Mouse (Mus musculus) forebrain, embryonic 10.5 days (tissue): ENCODE results near the gene Phldb3. TPM values are rescaled to one million over a fixed set of nuclear protein-coding genes. Genes with fewer than 3 reads are reported as not detected.
"Not testable (repeated sequence)": the region's sequence is repeated elsewhere in the genome, so short reads cannot be mapped to it uniquely, and the experiment has no call there.

Experiments used
- DNase-seq: peaks from one replicate; pipeline ENCODE4 v3.0.0-alpha.2; 2017; ENCODE audit warnings: low spot score; ENCODE audit errors: extremely low spot score
- H3K27ac ChIP-seq: fragments of 300-500 bp; sonication (generic); 2 replicates; pipeline ENCODE4 v1.5.1; 2016; ENCODE audit warnings: mild to moderate bottlenecking
- H3K27me3 ChIP-seq: fragments of 300-500 bp; sonication (generic); 2 replicates; pipeline ENCODE4 v1.6.1; 2016; ENCODE audit warnings: mild to moderate bottlenecking; ENCODE audit not compliant: poor library complexity, severe bottlenecking
- H3K36me3 ChIP-seq: fragments of 300-500 bp; sonication (generic); replicated peaks from 2 replicates; pipeline ENCODE4 v1.6.1; 2016; ENCODE audit warnings: mild to moderate bottlenecking, moderate library complexity
- H3K4me1 ChIP-seq: fragments of 300-500 bp; sonication (generic); 2 replicates; pipeline ENCODE4 v1.6.1; 2016
- H3K4me3 ChIP-seq: fragments of 300-500 bp; sonication (generic); 2 replicates; pipeline ENCODE4 v1.5.1; 2016; ENCODE audit warnings: mild to moderate bottlenecking, moderate library complexity
- H3K9me3 ChIP-seq: fragments of 300-500 bp; sonication (generic); 2 replicates; pipeline ENCODE4 v1.6.1; 2016; ENCODE audit warnings: mild to moderate bottlenecking, moderate library complexity
- WGBS: fragments of 180-500 bp; shearing (Covaris S2); methylation state at CpG from one replicate; pipeline ENCODE4 v1.1.7; 2016; 5-methylcytosine and 5-hydroxymethylcytosine counted together
- polyA plus RNA-seq: library from polyadenylated mRNA; unstranded; fragments of >200 nt; fragmentation: Nextera tagmentation; extraction: Ambion mirVana; gene quantifications from 2 replicates; pipeline ENCODE4 v1.2.1, GENCODE M21; 2016

The Phldb3 gene
- polyA plus RNA-seq, 1 experiment from 2014 or later, result not detected

DNA sequence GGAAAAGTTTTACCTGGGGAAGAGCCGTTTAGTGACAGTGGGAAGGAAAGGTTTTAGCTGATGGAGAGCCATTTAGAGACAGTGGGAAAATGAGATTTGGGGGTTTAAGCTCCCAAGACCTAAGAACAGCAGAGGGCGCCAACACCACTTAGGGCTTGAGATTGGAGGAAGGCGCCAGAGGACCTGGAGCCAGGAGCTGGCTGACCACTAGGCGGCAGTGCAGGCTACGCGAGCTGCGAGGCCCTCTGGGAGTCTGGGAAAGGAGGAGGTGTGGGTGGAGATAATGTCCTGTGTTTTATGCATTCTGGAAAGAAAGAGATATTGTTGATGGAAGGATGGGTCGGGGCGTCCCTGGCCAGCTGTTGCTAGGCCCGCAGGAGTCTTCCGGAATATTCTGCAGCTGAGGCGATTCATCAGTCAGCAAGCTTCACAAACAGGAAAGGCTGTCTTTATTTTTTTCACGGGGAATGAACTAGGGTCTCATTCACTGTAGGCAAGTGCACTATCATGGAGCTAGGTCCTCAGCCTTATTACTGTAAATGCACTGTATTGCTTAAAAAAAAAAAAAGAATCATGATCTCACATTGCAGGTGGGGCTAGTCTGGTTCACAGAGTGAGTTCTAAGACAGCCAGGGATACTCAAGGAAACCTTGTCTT is 9.5 kb upstream of the Phldb3 start:
- peaks cover 11% of the 10 kb centered on the region; the same call in 1 of the 2 replicates for H3K4me1 ChIP-seq
- H3K4me3 ChIP-seq, result peak overlapping the region; percentile 34
- peak overlapping the region; percentile 58 for H3K27ac ChIP-seq
- DNase-seq, result peak; percentile 90
- no peaks in the 10 kb centered on the region for H3K36me3 ChIP-seq
- H3K9me3 ChIP-seq, result no peaks in the 10 kb centered on the region
- 8% methylated on average over 13 of the region's 13 CpGs for WGBS
- peaks cover 1% of the 10 kb centered on the region for H3K27me3 ChIP-seq

DNA sequence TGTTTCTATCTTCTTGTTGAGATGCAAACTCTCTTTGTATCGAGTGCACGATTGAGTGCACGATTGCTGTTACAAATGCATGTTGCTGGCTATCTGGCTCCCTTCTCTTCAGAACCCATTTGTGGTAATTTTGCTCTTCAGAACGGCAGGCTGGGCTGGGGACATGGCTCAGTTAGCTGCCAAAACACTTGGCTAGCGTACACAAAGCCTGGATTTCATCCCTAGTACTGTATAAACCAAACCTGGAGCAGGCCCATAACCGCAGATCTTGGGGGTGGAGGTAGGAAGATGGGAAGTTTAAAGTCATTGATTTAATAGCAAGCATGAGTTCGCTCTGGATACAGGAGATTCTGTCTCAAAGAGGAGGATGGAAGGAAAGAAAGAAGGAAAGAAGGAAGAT is 5.0 kb upstream of the Phldb3 start:
- 91% methylated on average over 7 of the region's 7 CpGs for WGBS
- Histone ChIP-seq H3K9me3 (no peaks in the 10 kb centered on the region; the same call in 1 of the 2 replicates), H3K27ac (no peak overlapping the region)

DNA sequence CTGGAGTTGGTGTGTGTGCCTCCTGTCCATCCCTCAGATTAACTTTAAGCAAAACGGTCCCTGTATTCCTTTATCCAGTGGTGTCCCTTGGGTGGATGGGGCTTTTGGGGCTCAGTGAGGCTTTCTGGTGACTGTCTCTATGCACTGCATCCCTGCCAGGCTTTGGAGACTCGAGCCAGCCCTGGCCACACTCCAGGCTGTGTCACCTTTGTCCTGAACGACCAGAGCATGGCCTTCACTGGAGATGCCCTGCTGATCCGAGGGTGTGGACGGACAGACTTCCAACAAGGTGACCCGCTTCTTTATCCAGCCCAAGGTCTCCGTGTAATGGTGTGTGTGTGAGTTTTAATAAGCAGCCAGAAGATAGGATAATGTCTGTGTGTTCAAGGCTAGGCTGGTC is 4.5 kb upstream of the Phldb3 start:
- Histone ChIP-seq H3K4me1 (peaks cover 21% of the 10 kb centered on the region), H3K27me3 (peaks cover 38% of the 10 kb centered on the region), H3K27ac (no peak overlapping the region), H3K9me3 (no peaks in the 10 kb centered on the region; the same call in 1 of the 2 replicates), H3K4me3 (no peak overlapping the region), H3K36me3 (no peaks in the 10 kb centered on the region)
- no peak for DNase-seq
- 84% methylated on average over 7 of the region's 7 CpGs for WGBS

More for the DNA sequence above, 5.0 kb upstream of the Phldb3 start:
- DNase-seq, result no peak
- Histone ChIP-seq H3K4me1 (peaks cover 16% of the 10 kb centered on the region), H3K4me3 (no peak overlapping the region), H3K27me3 (peaks cover 34% of the 10 kb centered on the region), H3K36me3 (no peaks in the 10 kb centered on the region)

DNA sequence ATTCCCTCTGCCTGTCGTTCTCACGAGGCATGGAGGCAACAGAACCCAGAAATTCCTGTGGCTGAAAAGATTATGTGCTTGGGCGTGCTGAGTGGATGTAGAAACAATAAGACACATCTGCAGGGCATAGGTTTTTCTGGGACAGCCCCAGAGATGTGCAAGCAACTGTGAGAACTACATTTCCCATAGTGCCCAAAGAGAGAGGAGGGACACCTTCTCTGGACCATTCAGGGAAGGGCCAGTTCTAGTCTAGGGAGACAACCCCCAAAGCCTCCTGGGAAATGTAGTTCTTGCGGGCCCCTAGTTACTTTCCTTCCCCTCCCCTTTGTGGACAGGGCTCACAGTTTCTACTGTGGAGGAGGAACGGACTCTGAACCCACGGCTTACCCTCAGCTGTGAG is 2.5 kb upstream of the Phldb3 start:
- Histone ChIP-seq H3K27ac (no peak overlapping the region), H3K4me3 (no peak overlapping the region), H3K36me3 (no peaks in the 10 kb centered on the region), H3K4me1 (peaks cover 25% of the 10 kb centered on the region), H3K27me3 (peaks cover 58% of the 10 kb centered on the region), H3K9me3 (no peaks in the 10 kb centered on the region; the same call in 1 of the 2 replicates)
- no peak for DNase-seq
- 49% methylated on average over 6 of the region's 6 CpGs for WGBS

DNA sequence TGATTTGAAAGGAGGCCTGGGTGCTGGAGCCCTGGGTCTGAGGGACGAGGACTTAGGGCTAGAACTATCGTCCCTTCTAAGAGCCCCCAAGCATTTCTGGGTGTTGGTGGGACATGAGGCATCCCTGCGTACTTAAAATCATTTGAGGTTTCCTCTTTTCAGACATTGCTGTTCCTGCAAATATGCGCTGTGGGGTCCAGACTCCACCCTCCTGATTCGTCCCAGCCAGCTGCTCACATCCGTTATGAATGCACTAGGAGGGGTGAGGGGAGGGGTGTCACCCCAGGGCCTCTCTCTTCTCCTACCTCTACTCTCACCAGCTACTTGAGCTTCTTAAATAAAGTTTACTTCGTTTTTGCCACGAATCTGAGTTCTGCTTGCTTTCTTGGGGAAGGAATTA is 2.0 kb upstream of the Phldb3 start:
- WGBS, result 79% methylated on average over 8 of the region's 8 CpGs
- no peak overlapping the region for H3K4me3 ChIP-seq
- H3K36me3 ChIP-seq, result no peaks in the 10 kb centered on the region
- no peak overlapping the region for H3K27ac ChIP-seq
- peaks cover 27% of the 10 kb centered on the region for H3K4me1 ChIP-seq
- H3K27me3 ChIP-seq, result peaks cover 64% of the 10 kb centered on the region
- H3K9me3 ChIP-seq, result no peaks in the 10 kb centered on the region; the same call in 1 of the 2 replicates
- no peak for DNase-seq

DNA sequence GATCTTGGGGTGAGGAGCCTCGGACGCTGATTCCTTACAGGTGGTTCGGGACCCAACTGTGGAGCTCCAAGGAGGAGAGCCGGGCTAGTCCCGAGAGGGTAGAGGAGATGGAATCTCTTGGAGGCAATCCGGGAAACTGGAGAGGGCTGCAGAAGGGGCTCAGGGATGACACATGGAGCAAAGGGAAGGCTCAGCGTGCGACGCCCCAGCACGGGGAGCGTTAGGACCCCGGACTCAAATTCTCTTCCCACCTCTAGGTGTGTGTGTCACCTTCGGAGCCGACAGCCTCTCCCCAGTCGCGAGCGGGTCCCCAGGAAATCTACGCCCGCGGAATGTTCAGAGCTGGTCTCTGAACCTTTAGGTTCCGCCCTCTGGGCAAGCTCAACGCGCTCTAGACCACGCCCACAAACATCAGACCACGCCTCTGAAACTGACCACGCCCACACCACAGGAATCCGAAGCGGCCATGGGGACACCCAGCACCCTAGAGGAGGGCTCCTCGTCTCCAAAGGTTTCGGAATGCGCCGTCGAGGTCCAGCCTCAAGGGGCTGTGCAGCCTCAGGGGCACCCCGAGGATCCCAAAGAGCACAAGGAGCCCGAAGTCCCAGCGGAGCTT is 424 bp downstream of the Phldb3 start:
- WGBS, result under 1% methylated on average over 36 of the region's 36 CpGs
- peak overlapping the region; percentile 55 for H3K4me3 ChIP-seq
- no peaks in the 10 kb centered on the region; the same call in 1 of the 2 replicates for H3K9me3 ChIP-seq
- peaks cover 27% of the 10 kb centered on the region for H3K4me1 ChIP-seq
- H3K36me3 ChIP-seq, result no peaks in the 10 kb centered on the region
- H3K27ac ChIP-seq, result 0 out of 2 replicates have a peak overlapping the region, but pooled peaks have one; percentile 25
- DNase-seq, result peak; percentile 77
- peaks cover 77% of the 10 kb centered on the region for H3K27me3 ChIP-seq

DNA sequence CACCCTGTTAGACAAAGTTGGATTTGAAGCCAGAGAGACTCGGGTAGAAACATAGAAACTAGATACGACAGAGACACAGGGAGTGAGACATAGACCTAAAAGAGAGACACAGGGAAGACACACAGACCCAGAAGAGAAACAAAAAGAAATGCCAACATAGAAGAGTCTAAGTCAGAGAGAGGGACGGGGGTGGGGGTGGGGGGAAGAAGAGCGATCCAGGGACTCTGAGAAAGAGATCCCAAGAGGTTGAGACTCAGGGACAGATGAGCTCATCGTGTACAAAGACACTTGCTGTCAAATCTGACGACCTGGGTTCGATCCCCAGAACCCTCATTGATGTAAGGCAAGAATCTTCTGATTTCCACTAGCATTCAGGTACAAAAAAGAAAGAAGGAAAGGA is 1.1 kb downstream of the Phldb3 start:
- Histone ChIP-seq H3K36me3 (no peaks in the 10 kb centered on the region), H3K27me3 (peaks cover 77% of the 10 kb centered on the region), H3K4me3 (peak overlapping the region; percentile 55), H3K27ac (no peak overlapping the region), H3K9me3 (no peaks in the 10 kb centered on the region; the same call in 1 of the 2 replicates), H3K4me1 (peaks cover 27% of the 10 kb centered on the region)
- 13% methylated on average over 7 of the region's 7 CpGs for WGBS
- DNase-seq, result no peak

DNA sequence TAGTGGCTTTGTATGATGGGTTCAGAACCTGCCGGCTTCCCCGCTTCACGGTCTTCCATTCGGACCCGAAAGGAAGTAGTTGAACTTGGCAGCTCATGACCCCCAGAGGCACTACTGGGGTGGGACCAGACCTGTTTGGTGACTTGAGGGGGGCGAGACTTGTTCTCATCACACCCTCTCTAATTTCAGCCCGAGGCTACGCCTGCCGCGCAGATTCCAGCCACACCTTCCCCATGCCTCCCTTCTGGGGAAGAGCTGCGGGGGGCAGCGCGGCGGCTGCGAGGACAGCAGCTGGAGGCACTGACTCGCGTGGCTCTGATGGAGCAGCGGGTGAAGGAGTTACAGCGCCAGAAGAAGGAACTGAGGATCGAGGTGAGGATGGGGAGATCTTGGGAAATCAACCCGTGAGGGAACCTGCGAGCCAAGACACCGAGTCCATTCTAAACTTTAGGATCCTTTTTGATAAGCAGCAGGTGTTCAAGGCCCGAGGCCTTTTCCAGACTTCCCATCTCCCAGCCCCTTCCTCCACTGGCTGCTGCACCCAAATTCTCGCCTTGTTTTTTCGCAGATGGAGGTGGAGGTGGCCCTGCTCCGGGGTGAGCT is 1.8 kb downstream of the Phldb3 start:
- H3K4me3 ChIP-seq, result peak overlapping the region; percentile 36
- peak; percentile 36 for DNase-seq
- WGBS, result 3% methylated on average over 27 of the region's 27 CpGs
- H3K36me3 ChIP-seq, result no peaks in the 10 kb centered on the region
- peaks cover 73% of the 10 kb centered on the region for H3K27me3 ChIP-seq
- no peak overlapping the region for H3K27ac ChIP-seq
- H3K4me1 ChIP-seq, result peaks cover 27% of the 10 kb centered on the region
- no peaks in the 10 kb centered on the region; the same call in 1 of the 2 replicates for H3K9me3 ChIP-seq

DNA sequence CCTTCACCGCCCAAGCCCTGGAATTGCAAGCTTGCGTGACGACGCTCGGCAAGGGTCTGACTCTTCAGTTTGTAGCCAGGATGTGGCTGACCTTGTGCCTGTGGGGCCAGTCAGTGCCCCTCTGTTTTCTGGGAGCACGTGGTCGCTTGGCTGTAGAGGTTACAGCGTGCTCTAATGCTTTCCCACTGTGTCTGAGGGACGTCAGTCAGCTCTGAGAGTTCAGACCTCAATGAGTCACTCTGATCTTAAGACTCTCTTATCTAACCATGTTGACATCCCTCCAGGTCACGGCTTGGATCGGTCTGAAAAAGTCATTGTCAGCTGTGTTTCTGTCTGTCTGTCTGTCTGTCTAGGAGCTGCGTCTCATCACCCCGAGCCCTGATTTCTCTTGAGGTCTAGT is 4.3 kb downstream of the Phldb3 start:
- H3K36me3 ChIP-seq, result no peaks in the 10 kb centered on the region
- 80% methylated on average over 13 of the region's 13 CpGs for WGBS
- H3K4me3 ChIP-seq, result no peak overlapping the region
- peaks cover 51% of the 10 kb centered on the region for H3K27me3 ChIP-seq
- no peak for DNase-seq
- peaks cover 7% of the 10 kb centered on the region; the same call in 1 of the 2 replicates for H3K9me3 ChIP-seq
- peaks cover 27% of the 10 kb centered on the region for H3K4me1 ChIP-seq
- H3K27ac ChIP-seq, result no peak overlapping the region

DNA sequence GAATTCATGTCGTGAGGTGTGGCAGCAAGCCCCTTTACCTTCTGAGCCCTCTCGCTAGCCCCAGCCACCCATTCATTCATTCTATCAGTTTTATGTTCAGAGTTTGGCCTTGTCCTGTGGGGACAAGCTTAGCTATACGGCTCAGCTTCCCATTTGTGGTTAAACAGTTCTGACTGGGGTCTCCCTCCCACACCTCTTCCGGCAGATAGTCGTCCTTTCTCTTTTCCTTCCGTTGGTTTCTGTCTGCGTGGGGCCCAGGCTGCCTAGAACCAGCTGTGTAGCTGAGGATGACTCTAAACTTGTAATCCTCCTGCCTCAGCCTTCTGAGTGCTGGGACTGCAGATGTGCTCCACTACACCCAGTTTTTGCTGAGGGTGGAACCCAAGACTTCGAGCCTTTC is 7.2 kb downstream of the Phldb3 start:
- peaks cover 4% of the 10 kb centered on the region for H3K4me1 ChIP-seq
- no peak overlapping the region for H3K4me3 ChIP-seq
- no peak overlapping the region for H3K27ac ChIP-seq
- WGBS, result 84% methylated on average over 8 of the region's 8 CpGs
- H3K36me3 ChIP-seq, result no peaks in the 10 kb centered on the region
- H3K27me3 ChIP-seq, result peaks cover 21% of the 10 kb centered on the region
- DNase-seq, result no peak
- peaks cover 15% of the 10 kb centered on the region for H3K9me3 ChIP-seq

DNA sequence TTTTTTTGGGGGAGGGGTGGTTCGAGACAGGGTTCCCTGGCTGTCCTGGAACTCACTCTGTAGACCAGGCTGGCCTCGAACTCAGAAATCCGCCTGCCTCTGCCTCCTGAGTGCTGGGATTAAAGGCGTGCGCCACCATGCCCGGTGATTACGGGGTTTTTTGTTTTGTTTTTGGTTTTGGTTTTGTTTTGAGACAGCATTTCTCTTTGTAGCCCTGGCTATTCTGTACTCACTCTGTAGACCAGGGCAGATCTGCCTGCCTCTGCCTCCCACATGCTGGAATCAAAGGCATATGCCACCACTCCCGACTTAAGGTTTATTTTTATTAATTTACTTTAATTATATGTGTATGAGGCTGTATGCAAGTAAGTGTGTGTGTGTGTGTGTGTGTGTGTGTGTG is 7.8 kb downstream of the Phldb3 start:
- H3K4me3 ChIP-seq, H3K4me1 ChIP-seq, H3K36me3 ChIP-seq, DNase-seq, H3K27ac ChIP-seq: not testable (repeated sequence)
- 90% methylated on average over 8 of the region's 8 CpGs for WGBS
- Histone ChIP-seq H3K9me3 (peaks cover 17% of the 10 kb centered on the region), H3K27me3 (peaks cover 15% of the 10 kb centered on the region)

DNA sequence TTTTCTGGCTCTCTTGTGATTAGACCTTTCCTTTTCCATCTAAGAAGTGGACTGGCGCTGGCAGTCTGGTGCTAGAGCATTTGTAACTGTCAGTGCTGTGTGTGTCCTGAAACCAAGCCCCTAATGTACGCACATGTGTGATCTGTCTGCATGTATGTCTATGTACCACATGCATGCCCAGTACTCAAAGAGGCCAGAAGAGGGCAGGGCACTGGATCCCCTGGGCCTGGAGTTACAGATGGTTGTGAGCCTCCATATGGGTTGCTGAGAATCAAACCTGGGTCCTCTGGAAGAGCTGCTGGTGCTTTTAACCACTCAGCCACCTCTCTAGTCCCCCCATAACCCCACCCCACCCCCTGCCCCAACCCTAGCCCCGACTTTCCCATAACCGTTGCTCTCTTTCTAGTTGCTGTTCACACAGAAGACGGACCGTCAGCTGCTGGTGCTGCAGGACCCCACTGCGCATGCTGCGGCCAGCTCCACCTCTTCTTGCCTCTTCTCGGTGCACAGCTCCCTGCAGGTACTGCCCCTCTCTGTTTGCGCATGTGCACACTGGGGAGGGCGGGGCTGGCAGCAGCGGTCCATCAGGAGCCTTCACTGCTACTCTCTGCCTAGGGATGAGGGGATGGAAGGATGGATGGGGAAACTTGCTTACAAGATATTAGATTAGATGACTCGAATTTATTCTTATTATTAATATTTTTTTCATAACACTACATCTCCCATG is 9.3 kb downstream of the Phldb3 start:
- Histone ChIP-seq H3K27ac (no peak overlapping the region), H3K27me3 (peaks cover under 1% of the 10 kb centered on the region; the same call in 1 of the 2 replicates), H3K36me3 (no peaks in the 10 kb centered on the region), H3K4me1 (no peaks in the 10 kb centered on the region), H3K9me3 (peaks cover 17% of the 10 kb centered on the region), H3K4me3 (no peak overlapping the region)
- WGBS, result 48% methylated on average over 13 of the region's 13 CpGs
- no peak for DNase-seq
